Mouse (Mus musculus): ENCODE measurements around the gene Olfr455. TPM values are rescaled to one million over a fixed set of nuclear protein-coding genes. Genes with fewer than 3 reads are reported as not detected.

Olfr455 gene
- not detected in 2 replicates for polyA plus RNA-seq (2016; fragmentation: Nextera tagmentation; extraction: Ambion mirVana)

DNA sequence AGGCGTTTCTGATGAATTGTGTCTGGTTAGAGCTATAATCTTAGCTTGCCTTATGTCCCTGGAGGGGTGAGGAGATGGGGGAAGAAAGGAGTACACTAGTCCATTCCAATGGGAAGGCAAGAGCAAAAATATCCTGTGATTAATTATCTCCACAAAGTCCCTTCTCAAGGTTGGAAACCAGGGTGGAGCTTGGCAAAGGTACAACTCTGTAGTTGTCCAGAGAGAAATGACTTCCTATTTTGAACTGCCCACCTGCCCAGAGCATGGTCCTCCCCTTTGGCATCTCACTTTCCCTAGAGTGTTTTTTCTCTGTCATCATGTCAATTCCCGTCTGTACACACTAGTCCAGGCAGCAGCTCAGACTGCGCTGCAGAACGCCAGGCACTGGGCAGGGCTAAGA lies at the start of gene Olfr455:
Gene Olfr455, minus strand, starts transcription at position 127 of the 400 bp plus-strand sequence.
- Histone ChIP-seq H3K27me3 (ENCODE audit: insufficient read depth, poor library complexity, severe bottlenecking) (no peaks in the 10 kb centered on the region), H3K9me3 (no peaks in the 10 kb centered on the region), H3K36me3 (no peaks in the 10 kb centered on the region), H3K4me3 (no peak within 1 kb of the TSS), H3K27ac (no peak within 1 kb of the TSS), H3K4me1 (replicated peaks) (no peaks in the 10 kb centered on the region)
- WGBS, result 82% methylated on average over 4 of the region's 4 CpGs
- DNase-seq (ENCODE audit: low spot score), result no peak

DNA sequence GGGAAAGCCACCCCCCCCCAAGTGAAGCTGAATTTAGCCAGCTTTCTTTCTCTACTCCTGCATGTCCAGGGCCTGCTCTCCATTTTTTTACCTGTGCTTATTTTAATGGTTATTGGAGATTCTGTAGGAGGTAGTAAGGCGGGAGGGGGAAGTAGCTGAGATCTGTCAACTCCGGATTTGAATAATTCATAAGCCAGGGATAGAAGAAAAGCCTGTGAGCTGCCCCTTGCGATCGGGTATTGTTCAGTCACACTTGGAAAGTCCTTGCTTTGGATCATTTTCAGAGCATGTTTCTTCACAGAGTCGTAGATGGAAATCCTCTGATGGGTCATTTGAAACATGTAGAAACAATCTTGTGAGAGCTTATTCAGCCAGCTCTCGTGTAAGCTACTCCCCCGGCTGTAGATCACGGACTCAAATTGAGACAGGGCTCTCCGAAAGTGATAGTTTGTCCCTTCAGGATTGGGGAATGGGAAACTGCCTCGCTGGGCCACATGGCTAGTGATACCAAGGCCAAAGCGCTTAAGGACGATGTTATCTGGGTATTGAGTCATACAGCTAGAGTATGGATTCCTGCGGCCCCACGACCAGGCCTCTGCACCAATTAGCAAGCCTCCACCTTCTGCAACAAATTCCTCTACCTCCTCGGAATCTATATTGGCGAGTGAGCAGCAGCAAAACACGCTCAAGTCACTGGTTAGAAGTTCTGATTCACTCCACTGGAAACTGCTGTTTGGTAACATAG lies 45.9 kb upstream of the Olfr455 start:
- Histone ChIP-seq H3K4me3 (no peak overlapping the region), H3K36me3 (no peaks in the 10 kb centered on the region), H3K4me1 (replicated peaks) (peaks cover 11% of the 10 kb centered on the region; the same call in 1 of the 2 replicates), H3K27me3 (ENCODE audit: insufficient read depth, poor library complexity, severe bottlenecking) (no peaks in the 10 kb centered on the region), H3K27ac (no peak overlapping the region; the same call in 1 of the 2 replicates), H3K9me3 (no peaks in the 10 kb centered on the region)
- DNase-seq (ENCODE audit: low spot score), result no peak
- WGBS, result 74% methylated on average over 17 of the region's 17 CpGs

DNA sequence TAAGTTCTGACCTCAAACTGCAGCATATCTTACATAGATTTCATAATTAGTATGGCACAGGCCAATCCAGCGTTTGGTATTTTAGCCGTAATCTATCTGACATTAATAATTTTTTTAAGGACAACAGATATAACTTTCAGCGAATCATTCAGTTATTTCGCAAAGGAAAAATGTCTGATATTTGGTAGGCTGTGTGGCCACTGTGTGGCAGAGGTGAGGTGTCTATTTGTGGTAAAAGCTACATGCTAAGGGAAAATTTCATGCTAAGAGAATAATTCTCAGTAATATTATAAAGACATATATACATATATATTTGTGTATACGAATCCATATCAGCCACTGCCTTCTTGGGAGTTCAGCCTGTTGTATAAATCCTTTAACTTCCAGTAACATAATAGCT lies 39.2 kb upstream of the Olfr455 start:
- Histone ChIP-seq H3K9me3 (no peaks in the 10 kb centered on the region), H3K27me3 (ENCODE audit: insufficient read depth, poor library complexity, severe bottlenecking) (no peaks in the 10 kb centered on the region), H3K4me1 (replicated peaks) (no peaks in the 10 kb centered on the region), H3K4me3 (no peak overlapping the region), H3K27ac (no peak overlapping the region), H3K36me3 (no peaks in the 10 kb centered on the region)
- DNase-seq (ENCODE audit: low spot score), result no peak
- WGBS, result 88% methylated on average over 5 of the region's 5 CpGs

DNA sequence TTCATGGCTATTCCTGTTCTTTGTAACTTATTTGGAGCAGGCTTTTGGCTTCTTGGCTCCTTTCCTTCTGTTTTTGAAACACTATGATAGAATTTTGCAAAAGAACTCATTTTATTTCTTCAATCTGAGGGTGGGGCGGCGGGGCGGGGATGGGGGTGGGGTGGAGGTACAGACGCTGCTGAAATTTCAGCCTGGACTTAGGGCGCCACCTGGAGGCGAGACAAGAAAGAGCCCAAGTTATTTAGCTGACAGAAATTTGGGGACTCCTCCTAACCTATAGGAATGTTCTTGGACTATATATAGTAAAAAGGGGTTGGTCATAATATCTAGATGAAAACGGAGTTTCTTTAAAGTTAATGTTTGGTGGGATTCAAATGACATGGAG lies 36.1 kb upstream of the Olfr455 start:
- 1% methylated on average over 7 of the region's 7 CpGs for WGBS
- peak; percentile 63 for DNase-seq (ENCODE audit: low spot score)
- Histone ChIP-seq H3K9me3 (no peaks in the 10 kb centered on the region), H3K4me3 (no peak overlapping the region), H3K36me3 (no peaks in the 10 kb centered on the region), H3K4me1 (replicated peaks) (no peaks in the 10 kb centered on the region), H3K27me3 (ENCODE audit: insufficient read depth, poor library complexity, severe bottlenecking) (no peaks in the 10 kb centered on the region), H3K27ac (no peak overlapping the region)

DNA sequence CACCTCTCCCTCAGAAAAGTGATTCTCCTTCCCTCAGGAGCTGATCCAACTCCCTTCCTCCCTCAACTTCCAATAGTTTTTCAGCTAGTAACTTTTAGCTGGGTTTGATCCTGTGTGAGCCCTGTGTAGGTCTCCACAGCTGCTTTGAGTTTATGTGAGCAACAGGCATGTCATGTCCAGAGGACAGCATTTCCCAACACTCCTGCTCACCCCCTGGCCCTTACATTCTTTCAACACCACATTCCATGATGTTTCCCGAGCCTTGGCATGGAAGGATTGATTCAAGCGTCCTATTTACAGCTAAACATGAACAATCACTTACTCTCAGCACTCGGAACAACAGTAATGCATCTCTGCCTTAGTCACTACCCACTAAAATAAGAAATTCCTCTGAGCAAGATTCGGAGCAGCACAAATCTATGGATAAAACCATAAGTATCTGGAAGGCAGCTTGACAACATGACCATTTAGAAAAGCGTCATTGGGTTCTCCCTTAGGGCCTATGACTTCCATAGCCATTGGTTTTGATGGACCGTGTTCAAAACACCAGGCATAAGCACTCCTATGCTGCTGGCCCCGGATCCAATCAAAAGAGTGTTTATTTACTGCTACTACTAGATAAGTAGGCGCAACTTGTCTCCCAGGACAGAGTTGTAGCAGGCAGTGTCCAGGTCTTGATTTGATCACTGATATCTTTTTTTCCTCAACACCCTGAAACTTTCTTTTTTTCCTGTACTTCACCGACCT lies 35.5 kb upstream of the Olfr455 start:
- no peaks in the 10 kb centered on the region for H3K36me3 ChIP-seq
- H3K27ac ChIP-seq, result no peak overlapping the region
- H3K9me3 ChIP-seq, result no peaks in the 10 kb centered on the region
- 66% methylated on average over 9 of the region's 9 CpGs for WGBS
- no peak for DNase-seq (ENCODE audit: low spot score)
- no peaks in the 10 kb centered on the region for H3K4me1 ChIP-seq (replicated peaks)
- H3K27me3 ChIP-seq (ENCODE audit: insufficient read depth, poor library complexity, severe bottlenecking), result no peaks in the 10 kb centered on the region
- no peak overlapping the region for H3K4me3 ChIP-seq

DNA sequence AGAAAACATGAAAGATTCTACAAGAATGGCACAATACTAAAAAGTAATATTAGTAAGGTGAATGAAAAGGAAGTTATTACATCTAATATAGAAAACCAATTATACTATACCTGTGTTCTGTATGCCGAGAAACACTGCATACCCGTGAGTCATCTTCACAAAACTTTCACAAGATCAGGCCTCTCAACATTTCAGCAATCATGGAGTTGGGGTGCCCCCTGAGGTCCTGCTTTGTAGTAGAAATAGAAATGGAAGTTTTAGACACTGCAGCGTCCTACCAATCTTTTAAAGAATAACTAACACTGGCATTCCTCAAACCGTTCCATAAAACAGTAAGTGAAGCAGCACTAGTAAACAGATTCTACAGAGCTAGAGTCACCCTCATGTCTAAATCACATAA lies 31.3 kb upstream of the Olfr455 start:
- H3K4me3 ChIP-seq, result no peak overlapping the region
- DNase-seq (ENCODE audit: low spot score), result no peak
- 82% methylated on average over 4 of the region's 4 CpGs for WGBS
- no peaks in the 10 kb centered on the region for H3K36me3 ChIP-seq
- H3K4me1 ChIP-seq (replicated peaks), result no peaks in the 10 kb centered on the region
- no peaks in the 10 kb centered on the region for H3K27me3 ChIP-seq (ENCODE audit: insufficient read depth, poor library complexity, severe bottlenecking)
- H3K27ac ChIP-seq, result no peak overlapping the region
- H3K9me3 ChIP-seq, result no peaks in the 10 kb centered on the region

DNA sequence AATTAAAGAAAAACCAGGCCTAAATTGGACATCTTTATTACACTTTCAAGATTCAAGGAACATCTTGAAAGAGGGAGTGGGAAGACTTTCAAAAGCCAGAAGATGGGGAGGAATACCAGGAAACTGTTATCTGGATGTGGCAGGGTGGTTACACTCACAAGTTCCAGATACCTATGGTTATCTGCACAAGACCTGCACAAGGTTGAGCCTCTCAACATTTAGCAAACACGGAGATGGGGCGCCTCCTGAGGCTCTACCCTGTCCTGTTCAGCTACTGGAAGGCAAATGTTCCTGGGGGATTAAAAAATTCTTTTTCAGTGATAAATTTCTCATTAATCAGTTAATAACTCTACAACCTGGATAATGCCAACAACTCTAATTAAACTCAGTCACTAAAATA lies 30.0 kb upstream of the Olfr455 start:
- Histone ChIP-seq H3K4me3 (no peak overlapping the region), H3K4me1 (replicated peaks) (no peaks in the 10 kb centered on the region), H3K27me3 (ENCODE audit: insufficient read depth, poor library complexity, severe bottlenecking) (no peaks in the 10 kb centered on the region), H3K27ac (no peak overlapping the region), H3K36me3 (no peaks in the 10 kb centered on the region), H3K9me3 (no peaks in the 10 kb centered on the region)
- no peak for DNase-seq (ENCODE audit: low spot score)
- WGBS, result 90% methylated on average over 2 of the region's 2 CpGs

DNA sequence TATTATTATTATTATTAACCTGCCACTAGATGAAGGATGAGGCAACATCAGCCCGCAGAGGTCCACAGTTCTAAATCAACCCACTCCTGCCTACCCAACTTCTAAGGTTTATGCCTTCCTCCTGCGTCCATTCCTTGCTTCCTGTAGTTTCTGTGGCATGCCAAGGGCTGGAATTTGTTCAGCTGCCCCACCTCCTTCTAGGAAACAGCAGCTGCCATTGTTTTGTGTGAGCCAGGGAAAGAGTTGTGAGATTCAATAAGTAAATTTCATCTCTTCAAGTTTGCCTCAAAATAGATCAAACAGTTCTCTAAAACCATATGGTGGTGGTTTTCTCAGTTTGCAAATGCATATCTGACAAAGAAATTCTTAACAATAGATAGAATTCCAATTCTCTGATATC lies 20.8 kb upstream of the Olfr455 start:
- no peak for DNase-seq (ENCODE audit: low spot score)
- H3K4me1 ChIP-seq (replicated peaks), result no peaks in the 10 kb centered on the region
- no peaks in the 10 kb centered on the region for H3K9me3 ChIP-seq
- no peak overlapping the region for H3K4me3 ChIP-seq
- H3K27me3 ChIP-seq (ENCODE audit: insufficient read depth, poor library complexity, severe bottlenecking), result no peaks in the 10 kb centered on the region
- no peak overlapping the region for H3K27ac ChIP-seq
- H3K36me3 ChIP-seq, result no peaks in the 10 kb centered on the region
- 72% methylated on average over 2 of the region's 2 CpGs for WGBS

DNA sequence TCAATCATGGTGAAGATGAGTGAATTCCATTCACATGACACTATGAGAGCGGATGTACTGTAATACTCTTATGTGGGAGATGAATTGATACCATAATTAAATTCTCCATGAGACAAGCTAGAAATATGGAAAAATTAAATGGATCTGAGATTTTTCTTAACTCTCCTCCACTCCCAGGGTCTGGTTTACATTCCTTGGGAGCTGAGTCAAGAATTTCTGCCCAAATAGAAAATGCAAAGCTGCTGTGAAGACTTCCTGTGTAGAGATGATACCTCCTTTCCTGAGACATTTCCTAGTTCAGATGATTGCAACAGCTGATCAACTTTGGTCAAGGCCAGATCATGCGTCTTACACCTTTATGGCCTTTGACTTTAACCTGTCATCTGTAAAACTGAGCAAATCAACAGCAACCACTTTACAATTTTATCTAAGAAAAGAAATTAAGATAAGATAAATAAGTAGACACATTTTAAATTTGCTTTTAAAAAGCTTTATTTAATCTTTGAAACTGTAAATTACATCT lies 18.8 kb upstream of the Olfr455 start:
- Histone ChIP-seq H3K9me3 (no peaks in the 10 kb centered on the region), H3K36me3 (no peaks in the 10 kb centered on the region), H3K27me3 (ENCODE audit: insufficient read depth, poor library complexity, severe bottlenecking) (no peaks in the 10 kb centered on the region), H3K4me1 (replicated peaks) (no peaks in the 10 kb centered on the region), H3K4me3 (no peak overlapping the region), H3K27ac (no peak overlapping the region)
- no peak for DNase-seq (ENCODE audit: low spot score)
- 92% methylated on average over 2 of the region's 2 CpGs for WGBS

DNA sequence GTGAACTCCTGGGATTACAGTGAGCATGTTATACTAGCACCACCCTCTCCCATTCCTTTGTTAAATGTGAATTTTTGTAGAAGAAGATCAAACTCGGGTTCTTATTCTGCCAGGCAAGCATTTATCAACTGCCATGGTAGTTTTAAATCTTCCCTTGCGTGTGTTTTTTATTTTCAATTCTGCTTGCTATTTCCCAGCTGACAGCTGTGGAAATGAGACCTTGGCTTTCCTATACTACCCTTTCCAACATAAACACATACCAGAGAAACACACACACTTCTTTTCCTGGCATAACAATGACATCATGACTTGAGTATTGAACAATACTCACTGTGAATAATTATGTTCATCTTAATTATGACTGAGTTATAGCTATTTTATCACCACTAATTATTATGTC lies 14.9 kb upstream of the Olfr455 start:
- H3K27me3 ChIP-seq (ENCODE audit: insufficient read depth, poor library complexity, severe bottlenecking), result no peaks in the 10 kb centered on the region
- H3K4me3 ChIP-seq, result no peak overlapping the region
- WGBS, result 79% methylated on average over 2 of the region's 2 CpGs
- H3K36me3 ChIP-seq, result no peaks in the 10 kb centered on the region
- no peaks in the 10 kb centered on the region for H3K9me3 ChIP-seq
- no peak overlapping the region for H3K27ac ChIP-seq
- no peaks in the 10 kb centered on the region for H3K4me1 ChIP-seq (replicated peaks)
- DNase-seq (ENCODE audit: low spot score), result no peak

DNA sequence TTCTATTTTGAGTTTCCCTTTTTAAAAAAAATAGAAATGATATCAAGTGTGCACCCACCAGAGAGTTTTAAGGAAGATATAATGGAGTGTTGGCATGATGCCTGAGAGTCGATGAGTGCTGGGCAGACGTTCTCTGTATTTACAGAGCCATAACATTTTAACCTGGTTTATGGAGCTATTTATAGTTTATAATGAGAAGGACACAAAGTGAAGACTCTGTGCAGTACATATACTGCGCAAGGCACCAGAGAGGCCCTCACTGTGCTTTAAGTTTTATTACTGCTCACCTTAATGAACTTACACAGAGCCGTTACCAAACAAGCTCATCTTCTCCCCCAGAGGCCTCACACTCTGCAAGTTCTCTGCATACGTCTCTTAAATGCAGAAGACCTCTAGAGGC lies 13.5 kb upstream of the Olfr455 start:
- Histone ChIP-seq H3K27me3 (ENCODE audit: insufficient read depth, poor library complexity, severe bottlenecking) (no peaks in the 10 kb centered on the region), H3K27ac (no peak overlapping the region), H3K9me3 (no peaks in the 10 kb centered on the region), H3K4me3 (no peak overlapping the region), H3K36me3 (no peaks in the 10 kb centered on the region), H3K4me1 (replicated peaks) (no peaks in the 10 kb centered on the region)
- 91% methylated on average over 5 of the region's 5 CpGs for WGBS
- no peak for DNase-seq (ENCODE audit: low spot score)

DNA sequence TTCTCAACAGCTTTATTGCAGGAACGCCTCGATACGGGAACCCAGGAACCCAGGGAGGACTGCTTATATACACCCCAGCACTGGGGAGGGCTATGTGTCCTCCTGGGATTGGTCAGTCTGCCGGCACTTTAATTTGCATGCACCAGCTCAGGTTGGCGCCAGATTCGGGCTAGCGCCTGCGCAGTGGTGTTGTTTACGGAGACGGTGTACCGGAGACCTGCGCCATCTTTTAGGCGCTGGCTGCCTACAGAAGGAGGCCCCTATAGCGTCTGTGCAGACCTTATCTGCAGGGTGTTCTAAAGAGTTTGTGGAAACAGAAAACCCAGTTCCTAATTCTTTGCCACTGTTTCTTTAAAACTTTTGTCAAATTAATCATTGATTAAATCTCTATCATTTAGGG lies 11.3 kb upstream of the Olfr455 start:
- H3K9me3 ChIP-seq, result no peaks in the 10 kb centered on the region
- WGBS, result 95% methylated on average over 14 of the region's 14 CpGs
- H3K4me1 ChIP-seq (replicated peaks), result no peaks in the 10 kb centered on the region
- no peak for DNase-seq (ENCODE audit: low spot score)
- no peak overlapping the region for H3K4me3 ChIP-seq
- H3K27ac ChIP-seq, result no peak overlapping the region
- no peaks in the 10 kb centered on the region for H3K27me3 ChIP-seq (ENCODE audit: insufficient read depth, poor library complexity, severe bottlenecking)
- H3K36me3 ChIP-seq, result no peaks in the 10 kb centered on the region

DNA sequence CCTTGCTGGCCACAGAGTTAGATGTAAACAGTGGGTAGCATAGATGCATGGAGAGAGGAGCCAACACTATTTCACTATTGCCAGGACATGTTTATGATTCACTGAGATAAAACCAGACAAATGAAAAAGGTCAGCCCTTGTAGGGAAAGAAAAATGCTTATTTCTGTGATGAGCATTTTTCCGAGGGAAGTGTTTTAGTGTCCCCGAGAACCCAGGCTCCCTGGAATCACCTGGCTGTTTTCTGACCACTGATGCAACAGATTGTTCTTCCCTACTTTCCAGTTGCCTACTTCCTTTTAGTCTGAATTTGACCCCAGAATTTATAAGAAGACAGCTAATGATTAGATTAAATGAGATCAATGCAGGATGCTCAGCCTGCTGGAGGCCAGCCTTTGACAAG lies 1.2 kb downstream of the Olfr455 start:
- no peak overlapping the region for H3K4me3 ChIP-seq
- no peak for DNase-seq (ENCODE audit: low spot score)
- 91% methylated on average over 2 of the region's 2 CpGs for WGBS
- no peak overlapping the region for H3K27ac ChIP-seq
- H3K36me3 ChIP-seq, result no peaks in the 10 kb centered on the region
- H3K4me1 ChIP-seq (replicated peaks), result no peaks in the 10 kb centered on the region
- H3K9me3 ChIP-seq, result no peaks in the 10 kb centered on the region
- no peaks in the 10 kb centered on the region for H3K27me3 ChIP-seq (ENCODE audit: insufficient read depth, poor library complexity, severe bottlenecking)
